11 mouse cellular contexts compared by ENCODE assay signal in genomic region chr10:81297246-81297645, GRCm38 (mm10). TPM values are rescaled to one million over a fixed set of nuclear protein-coding genes. Genes with fewer than 3 reads are reported as not detected.
DNase-seq lines count a peak whose midpoint lies in the region; ATAC-seq and TF ChIP-seq lines count a peak whose summit lies in the region.
"Had no signal": no experiment of that assay in that cellular context is flagged by ENCODE, and none has a peak within 500 bp of the region (broad histone marks: within the 10 kb centered on the region; RNA-seq: fewer than 3 reads in every experiment).

No protein-coding gene starts in this region.

- no peak overlapping the region for H3K4me2 ChIP-seq in embryonic facial prominence, embryonic 13.5 days
- 0 out of 2 replicates have a peak overlapping the region, but pooled peaks have one; percentile 11 for H3K4me2 ChIP-seq in intestine, embryonic 15.5 days (replicated peaks)
- H3K4me2 ChIP-seq in stomach, embryonic 15.5 days = no peak overlapping the region
- H3K4me2 ChIP-seq: midbrain, embryonic 12.5 days had no signal

- H3K4me1 ChIP-seq in embryonic facial prominence, embryonic 13.5 days = peaks cover 34% of the 10 kb centered on the region
- peaks cover 81% of the 10 kb centered on the region for H3K4me1 ChIP-seq in embryonic facial prominence, embryonic 10.5 days
- H3K4me1 ChIP-seq in intestine, embryonic 15.5 days (replicated peaks) = peaks cover 63% of the 10 kb centered on the region
- H3K4me1 ChIP-seq in stomach, embryonic 15.5 days = peaks cover 45% of the 10 kb centered on the region

- no peak for TF ChIP-seq CTCF in left cerebral cortex, adult 2 months (IDR thresholded peaks at IDR 0.05)

- peaks cover 23% of the 10 kb centered on the region for H3K36me3 ChIP-seq in embryonic facial prominence, embryonic 13.5 days
- H3K36me3 ChIP-seq in embryonic facial prominence, embryonic 10.5 days (replicated peaks) = peaks cover 57% of the 10 kb centered on the region
- H3K36me3 ChIP-seq in intestine, embryonic 15.5 days = no peaks in the 10 kb centered on the region; the same call in 1 of the 2 replicates
- H3K36me3 ChIP-seq in stomach, embryonic 15.5 days = no peaks in the 10 kb centered on the region
- H3K36me3 ChIP-seq: midbrain, embryonic 12.5 days had no signal

- peak overlapping the region; percentile 41; the same call in 1 of the 2 replicates for H3K9ac ChIP-seq in embryonic facial prominence, embryonic 13.5 days
- H3K9ac ChIP-seq in intestine, embryonic 15.5 days = no peak overlapping the region
- H3K9ac ChIP-seq in stomach, embryonic 15.5 days = no peak overlapping the region
- H3K9ac ChIP-seq: midbrain, embryonic 12.5 days had no signal

- intact Hi-C loops in left cerebral cortex, adult 2 months (cut with DNase I) = no loop called here
- intact Hi-C loops in left cerebral cortex, postnatal 4 days (cut with DNase I) = no loop called here

- H3K27me3 ChIP-seq in embryonic facial prominence, embryonic 13.5 days = no peaks in the 10 kb centered on the region
- peaks cover 1% of the 10 kb centered on the region; the same call in 1 of the 2 replicates for H3K27me3 ChIP-seq in embryonic facial prominence, embryonic 10.5 days (replicated peaks; ENCODE audit: low read depth, poor library complexity, severe bottlenecking)
- H3K27me3 ChIP-seq in intestine, embryonic 15.5 days (replicated peaks) = no peaks in the 10 kb centered on the region
- H3K27me3 ChIP-seq in stomach, embryonic 15.5 days (replicated peaks) = no peaks in the 10 kb centered on the region
- H3K27me3 ChIP-seq: midbrain, embryonic 12.5 days had no signal

- 0 out of 2 replicates have a peak overlapping the region, but pooled peaks have one; percentile 3 for H3K27ac ChIP-seq in embryonic facial prominence, embryonic 13.5 days
- no peak overlapping the region for H3K27ac ChIP-seq in embryonic facial prominence, embryonic 10.5 days (replicated peaks)
- H3K27ac ChIP-seq in left cerebral cortex, adult 2 months = peak overlapping the region; percentile 98
- peak overlapping the region; percentile 10; the same call in 1 of the 2 replicates for H3K27ac ChIP-seq in intestine, embryonic 15.5 days
- peak overlapping the region; percentile 49; the same call in 1 of the 2 replicates for H3K27ac ChIP-seq in stomach, embryonic 15.5 days
- H3K27ac ChIP-seq: midbrain, embryonic 12.5 days had no signal

- 79% methylated on average over 6 of the region's 6 CpGs for WGBS in embryonic facial prominence, embryonic 13.5 days
- WGBS in embryonic facial prominence, embryonic 10.5 days = 70% methylated on average over 6 of the region's 6 CpGs
- WGBS in intestine, embryonic 15.5 days = 78% methylated on average over 6 of the region's 6 CpGs
- WGBS in stomach, embryonic 15.5 days = 69% methylated on average over 6 of the region's 6 CpGs

- ATAC-seq in embryonic facial prominence, embryonic 13.5 days (ENCODE audit: insufficient number of reproducible peaks, insufficient read depth, low FRiP score, low TSS enrichment, low read depth) = no peak
- no peak for ATAC-seq in intestine, embryonic 15.5 days
- ATAC-seq in stomach, embryonic 15.5 days (ENCODE audit: insufficient read depth, low FRiP score, low read depth) = no peak

- DNase-seq in embryonic facial prominence, embryonic 10.5 days (ENCODE audit: low spot score) = no peak
- DNase-seq in left cerebral cortex, adult 2 months (ENCODE audit: extremely low spot score in 1 of 2, low spot score in 2 of 2) = no peak
- no peak for DNase-seq in left cerebral cortex, postnatal 4 days
- DNase-seq in ovary, postnatal 14 days (ENCODE audit: low spot score) = no peak
- DNase-seq in cerebellum, postnatal 25 days = no peak
- DNase-seq: adrenal gland, postnatal 25 days had no signal

- H3K9me3 ChIP-seq in embryonic facial prominence, embryonic 13.5 days = no peaks in the 10 kb centered on the region
- H3K9me3 ChIP-seq in embryonic facial prominence, embryonic 10.5 days = no peaks in the 10 kb centered on the region
- H3K9me3 ChIP-seq in intestine, embryonic 15.5 days = no peaks in the 10 kb centered on the region
- no peaks in the 10 kb centered on the region for H3K9me3 ChIP-seq in stomach, embryonic 15.5 days
- H3K9me3 ChIP-seq: midbrain, embryonic 12.5 days had no signal

- no peak overlapping the region for H3K4me3 ChIP-seq in embryonic facial prominence, embryonic 13.5 days
- no peak overlapping the region for H3K4me3 ChIP-seq in embryonic facial prominence, embryonic 10.5 days
- no peak overlapping the region for H3K4me3 ChIP-seq in left cerebral cortex, adult 2 months
- H3K4me3 ChIP-seq in intestine, embryonic 15.5 days (replicated peaks) = no peak overlapping the region
- H3K4me3 ChIP-seq in stomach, embryonic 15.5 days (replicated peaks) = no peak overlapping the region
- H3K4me3 ChIP-seq: midbrain, embryonic 12.5 days had no signal

RNA-seq across cellular contexts. Expression of gene Pip5k1c, which starts 4.5 kb away (rescaled TPM):
- polyA plus RNA-seq in embryonic facial prominence, embryonic 13.5 days (2015; fragmentation: Nextera tagmentation; extraction: Ambion mirVana) = 56.0 and 57.6 TPM in 2 replicates
- 72.2 and 72.4 TPM in 2 replicates for polyA plus RNA-seq in embryonic facial prominence, embryonic 10.5 days (2016; fragmentation: Nextera tagmentation; extraction: Ambion mirVana)
- total RNA-seq in left cerebral cortex, adult 2 months (2021) = 100 to 1,000 TPM; 431 TPM
- total RNA-seq in left cerebral cortex, postnatal 4 days (2021) = 100 to 1,000 TPM; 295 to 304 TPM
- 41.2 and 42.7 TPM in 2 replicates for polyA plus RNA-seq in intestine, embryonic 15.5 days (2015; fragmentation: Nextera tagmentation; extraction: Ambion mirVana)
- polyA plus RNA-seq in stomach, embryonic 15.5 days (2015; fragmentation: Nextera tagmentation; extraction: Ambion mirVana) = 43.1 and 47.6 TPM in 2 replicates

RNA-seq across cellular contexts. Expression of gene Tjp3, which starts 5.9 kb away (rescaled TPM):
- 5.0 and 7.2 TPM in 2 replicates for polyA plus RNA-seq in embryonic facial prominence, embryonic 13.5 days (2015; fragmentation: Nextera tagmentation; extraction: Ambion mirVana)
- polyA plus RNA-seq in embryonic facial prominence, embryonic 10.5 days (2016; fragmentation: Nextera tagmentation; extraction: Ambion mirVana) = 8.9 and 9.0 TPM in 2 replicates
- under 1 TPM; 0.26 to 0.45 TPM for total RNA-seq in left cerebral cortex, adult 2 months (2021)
- total RNA-seq in left cerebral cortex, postnatal 4 days (2021) = 1 to 10 TPM; 5.4 to 6.1 TPM
- 47.0 and 53.3 TPM in 2 replicates for polyA plus RNA-seq in intestine, embryonic 15.5 days (2015; fragmentation: Nextera tagmentation; extraction: Ambion mirVana)
- polyA plus RNA-seq in stomach, embryonic 15.5 days (2015; fragmentation: Nextera tagmentation; extraction: Ambion mirVana) = 32.6 and 38.7 TPM in 2 replicates
- polyA plus RNA-seq: C2C12 had no signal

RNA-seq across cellular contexts. Expression of gene Cactin, which starts 23.7 kb away (rescaled TPM):
- 43.2 and 46.9 TPM in 2 replicates for polyA plus RNA-seq in embryonic facial prominence, embryonic 13.5 days (2015; fragmentation: Nextera tagmentation; extraction: Ambion mirVana)
- 52.3 and 54.3 TPM in 2 replicates for polyA plus RNA-seq in embryonic facial prominence, embryonic 10.5 days (2016; fragmentation: Nextera tagmentation; extraction: Ambion mirVana)
- 10 to 100 TPM; 31.3 to 31.8 TPM for total RNA-seq in left cerebral cortex, adult 2 months (2021)
- total RNA-seq in left cerebral cortex, postnatal 4 days (2021) = 10 to 100 TPM; 26.5 to 26.9 TPM
- 38.7 and 39.5 TPM in 2 replicates for polyA plus RNA-seq in intestine, embryonic 15.5 days (2015; fragmentation: Nextera tagmentation; extraction: Ambion mirVana)
- polyA plus RNA-seq in stomach, embryonic 15.5 days (2015; fragmentation: Nextera tagmentation; extraction: Ambion mirVana) = 40.5 and 40.9 TPM in 2 replicates

RNA-seq across cellular contexts. Expression of gene Apba3, which starts 30.5 kb away (rescaled TPM):
- 61.9 and 67.9 TPM in 2 replicates for polyA plus RNA-seq in embryonic facial prominence, embryonic 13.5 days (2015; fragmentation: Nextera tagmentation; extraction: Ambion mirVana)
- polyA plus RNA-seq in embryonic facial prominence, embryonic 10.5 days (2016; fragmentation: Nextera tagmentation; extraction: Ambion mirVana) = 57.2 and 57.5 TPM in 2 replicates
- total RNA-seq in left cerebral cortex, adult 2 months (2021) = 10 to 100 TPM; 35.8 to 38.6 TPM
- 10 to 100 TPM; 22.6 to 28.2 TPM for total RNA-seq in left cerebral cortex, postnatal 4 days (2021)
- 55.1 and 69.2 TPM in 2 replicates for polyA plus RNA-seq in intestine, embryonic 15.5 days (2015; fragmentation: Nextera tagmentation; extraction: Ambion mirVana)
- polyA plus RNA-seq in stomach, embryonic 15.5 days (2015; fragmentation: Nextera tagmentation; extraction: Ambion mirVana) = 54.4 and 58.1 TPM in 2 replicates

RNA-seq across cellular contexts. Expression of gene Mrpl54, which starts 30.5 kb away (rescaled TPM):
- polyA plus RNA-seq in embryonic facial prominence, embryonic 13.5 days (2015; fragmentation: Nextera tagmentation; extraction: Ambion mirVana) = 197 and 202 TPM in 2 replicates
- 223 and 237 TPM in 2 replicates for polyA plus RNA-seq in embryonic facial prominence, embryonic 10.5 days (2016; fragmentation: Nextera tagmentation; extraction: Ambion mirVana)
- 10 to 100 TPM; 41.3 to 42.8 TPM for total RNA-seq in left cerebral cortex, adult 2 months (2021)
- 10 to 100 TPM; 41.9 to 50.6 TPM for total RNA-seq in left cerebral cortex, postnatal 4 days (2021)
- 242 and 245 TPM in 2 replicates for polyA plus RNA-seq in intestine, embryonic 15.5 days (2015; fragmentation: Nextera tagmentation; extraction: Ambion mirVana)
- 217 and 233 TPM in 2 replicates for polyA plus RNA-seq in stomach, embryonic 15.5 days (2015; fragmentation: Nextera tagmentation; extraction: Ambion mirVana)
